Comparison of ENCODE assay signal across 9 mouse cellular contexts in genomic region chr2:172940799-172941163, GRCm38 (mm10). TPM values are rescaled to one million over a fixed set of nuclear protein-coding genes. Genes with fewer than 3 reads are reported as not detected.
A peak's percentile ranks its signal among the peaks of the same experiment; 100 is the strongest.
DNase-seq lines count a peak whose midpoint lies in the region; ATAC-seq and TF ChIP-seq lines count a peak whose summit lies in the region.
"Had no signal": no experiment of that assay in that cellular context is flagged by ENCODE, and none has a peak within 500 bp of the region (broad histone marks: within the 10 kb centered on the region; RNA-seq: fewer than 3 reads in every experiment).

No protein-coding gene starts in this region.

- H3K27me3 ChIP-seq in heart, adult 2 months (ENCODE audit: control insufficient read depth, insufficient read depth, low read length): peaks cover 5% of the 10 kb centered on the region; the same call in 1 of the 2 replicates
- H3K27me3 ChIP-seq in limb, embryonic 14.5 days (ENCODE audit: control insufficient read depth, insufficient read depth, low read length): no peaks in the 10 kb centered on the region; the same call in 1 of the 2 replicates
- no peaks in the 10 kb centered on the region; the same call in 1 of the 2 replicates for H3K27me3 ChIP-seq in stomach, embryonic 15.5 days (replicated peaks)

- no peaks in the 10 kb centered on the region for H3K79me2 ChIP-seq in heart, adult 2 months (replicated peaks; ENCODE audit: control insufficient read depth, insufficient read depth, low read length)

- no peak for ATAC-seq in limb, embryonic 14.5 days (ENCODE audit: low FRiP score, low read depth)
- ATAC-seq in stomach, embryonic 15.5 days (ENCODE audit: insufficient read depth, low FRiP score, low read depth): no peak

- no peak for TF ChIP-seq CTCF in heart, adult 2 months (IDR thresholded peaks at IDR 0.05)

- no peak overlapping the region for H3K9ac ChIP-seq in heart, adult 2 months (ENCODE audit: low read depth, low read length)
- H3K9ac ChIP-seq in limb, embryonic 14.5 days (ENCODE audit: low read depth, low read length, severe bottlenecking): peak overlapping the region; percentile 65; the same call in 1 of the 2 replicates
- H3K9ac ChIP-seq in stomach, embryonic 15.5 days: no peak overlapping the region; the same call in 1 of the 2 replicates

- WGBS in heart, adult 2 months: under 1% methylated on average over 13 of the region's 13 CpGs
- 3% methylated on average over 12 of the region's 13 CpGs for WGBS in limb, embryonic 14.5 days
- 2% methylated on average over 13 of the region's 13 CpGs for WGBS in stomach, embryonic 15.5 days

- peak overlapping the region; percentile 97 for H3K4me2 ChIP-seq in limb, embryonic 14.5 days (replicated peaks; ENCODE audit: low read depth, low read length, severe bottlenecking)
- peak overlapping the region; percentile 99 for H3K4me2 ChIP-seq in stomach, embryonic 15.5 days

- intact Hi-C loops in heart, adult 2 months (cut with DNase I): loop anchor here (2.0 kb wide), 1 partner anchor 110 kb away; no protein-coding TSS in a partner anchor
- intact Hi-C loops in heart, postnatal 10 days (cut with DNase I): no loop called here

- TF ChIP-seq POLR2A in heart, adult 2 months (IDR thresholded peaks at IDR 0.05; ENCODE audit: insufficient read depth, low read depth, low read length): no peak
- TF ChIP-seq POLR2A in limb, embryonic 14.5 days (IDR thresholded peaks at IDR 0.05; ENCODE audit: borderline replicate concordance, extremely low read depth, insufficient read depth, insufficient read length): no peak

- TF ChIP-seq EP300 in heart, adult 2 months (IDR thresholded peaks at IDR 0.05; ENCODE audit: insufficient read depth, low read depth, low read length): no peak

- DNase-seq in heart, adult 2 months: no peak
- DNase-seq in heart, postnatal 10 days: no peak
- peak; percentile 25 for DNase-seq in right cerebral cortex, postnatal 4 days
- DNase-seq in right cerebral cortex, adult 18-20 months: no peak
- no peak for DNase-seq in limb, embryonic 14.5 days (ENCODE audit: low spot score)
- no peak for DNase-seq in layer of hippocampus, adult 11-12 months (ENCODE audit: low spot score)
- DNase-seq in right cerebral cortex, postnatal 10 days (ENCODE audit: low spot score in 2 of 2): no peak

- no peaks in the 10 kb centered on the region for H3K36me3 ChIP-seq in heart, adult 2 months (ENCODE audit: control insufficient read depth, insufficient read depth, low read length)
- H3K36me3 ChIP-seq in limb, embryonic 14.5 days (ENCODE audit: control insufficient read depth, insufficient read depth, low read length): no peaks in the 10 kb centered on the region
- H3K36me3 ChIP-seq in stomach, embryonic 15.5 days: no peaks in the 10 kb centered on the region

- no peak overlapping the region for H3K27ac ChIP-seq in heart, adult 2 months
- H3K27ac ChIP-seq in limb, embryonic 14.5 days (replicated peaks; ENCODE audit: low read depth, low read length): no peak overlapping the region
- peak overlapping the region; percentile 85; the same call in 1 of the 2 replicates for H3K27ac ChIP-seq in stomach, embryonic 15.5 days

- H3K4me1 ChIP-seq in heart, adult 2 months (ENCODE audit: control insufficient read depth, insufficient read depth, low read length): no peaks in the 10 kb centered on the region
- H3K4me1 ChIP-seq in limb, embryonic 14.5 days (ENCODE audit: control insufficient read depth, insufficient read depth, low read length): peaks cover 35% of the 10 kb centered on the region
- H3K4me1 ChIP-seq in stomach, embryonic 15.5 days: peaks cover 28% of the 10 kb centered on the region

- peak overlapping the region; percentile 49 for H3K4me3 ChIP-seq in heart, adult 2 months
- H3K4me3 ChIP-seq in limb, embryonic 14.5 days (replicated peaks; ENCODE audit: low read length): peak overlapping the region; percentile 74
- H3K4me3 ChIP-seq in stomach, embryonic 15.5 days (replicated peaks): peak overlapping the region; percentile 65

- H3K9me3 ChIP-seq in limb, embryonic 14.5 days (ENCODE audit: control insufficient read depth, low read length): no peaks in the 10 kb centered on the region
- H3K9me3 ChIP-seq in stomach, embryonic 15.5 days: no peaks in the 10 kb centered on the region

RNA-seq across cellular contexts. Expression of gene Bmp7, which starts 0.7 kb away (rescaled TPM):
- under 1 TPM; 0.86 to 0.94 TPM for total RNA-seq in heart, adult 2 months (2021)
- 1.4 and 2.1 TPM in 2 replicates for polyA plus RNA-seq in heart, adult 2 months (2012; rRNA removed)
- 1 to 10 TPM; 4.0 to 4.6 TPM for total RNA-seq in heart, postnatal 10 days (2021)
- 41.9 and 52.2 TPM in 2 replicates for polyA plus RNA-seq in limb, embryonic 14.5 days (2012; rRNA removed)
- 28.6 and 33.4 TPM in 2 replicates for polyA plus RNA-seq in limb, embryonic 14.5 days (2014; fragmentation: Nextera tagmentation; extraction: Ambion mirVana)
- 22.9 and 27.1 TPM in 2 replicates for polyA plus RNA-seq in stomach, embryonic 15.5 days (2015; fragmentation: Nextera tagmentation; extraction: Ambion mirVana)

RNA-seq across cellular contexts. Expression of gene Spo11, which starts 36.7 kb away (rescaled TPM):
- not detected for total RNA-seq in heart, adult 2 months (2021)
- 0.14 TPM in 1 of 2 replicates, not detected in the other for polyA plus RNA-seq in heart, adult 2 months (2012; rRNA removed)
- total RNA-seq in heart, postnatal 10 days (2021): not detected
- 3.2 TPM in 2 replicates for polyA plus RNA-seq in limb, embryonic 14.5 days (2012; rRNA removed)
- 2.2 and 2.5 TPM in 2 replicates for polyA plus RNA-seq in limb, embryonic 14.5 days (2014; fragmentation: Nextera tagmentation; extraction: Ambion mirVana)
- polyA plus RNA-seq in stomach, embryonic 15.5 days (2015; fragmentation: Nextera tagmentation; extraction: Ambion mirVana): 0.06 and 0.31 TPM in 2 replicates
- total RNA-seq: adrenal gland, adult 8-10 months had no signal

RNA-seq across cellular contexts. Expression of gene Rae1, which starts 59.1 kb away (rescaled TPM):
- total RNA-seq in heart, adult 2 months (2021): 10 to 100 TPM; 22.8 to 23.0 TPM
- polyA plus RNA-seq in heart, adult 2 months (2012; rRNA removed): 27.8 and 44.8 TPM in 2 replicates
- 10 to 100 TPM; 37.7 to 42.8 TPM for total RNA-seq in heart, postnatal 10 days (2021)
- 123 and 129 TPM in 2 replicates for polyA plus RNA-seq in limb, embryonic 14.5 days (2012; rRNA removed)
- polyA plus RNA-seq in limb, embryonic 14.5 days (2014; fragmentation: Nextera tagmentation; extraction: Ambion mirVana): 130 TPM in 2 replicates
- 110 and 118 TPM in 2 replicates for polyA plus RNA-seq in stomach, embryonic 15.5 days (2015; fragmentation: Nextera tagmentation; extraction: Ambion mirVana)
